Mouse (Mus musculus): ENCODE measurements around the gene Crtac1.

Crtac1 gene

GRCm38 (mm10) chr19:42328160-42328559 lies 103.4 kb downstream of the Crtac1 start:
- DNase-seq (ENCODE audit: low read depth): no peak

DNA sequence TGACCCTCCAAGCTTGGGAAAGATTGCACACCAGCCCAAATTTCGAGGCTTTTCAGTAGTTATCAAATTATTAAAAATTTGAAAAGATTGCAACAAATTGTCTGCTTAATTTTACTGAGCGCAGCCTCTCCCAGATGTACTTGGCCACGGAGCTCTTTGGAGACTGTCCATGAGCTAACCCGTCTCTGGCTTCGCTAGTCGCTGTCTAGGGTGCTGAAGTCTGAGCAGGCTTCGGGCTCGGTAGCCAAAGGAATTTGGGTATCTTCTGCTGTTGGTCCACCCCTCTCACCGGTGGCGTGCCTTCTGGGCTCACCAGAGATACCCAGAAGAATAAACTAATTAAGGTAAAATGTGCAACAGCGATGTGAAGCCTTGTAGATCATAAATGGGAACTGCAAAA lies 105.7 kb downstream of the Crtac1 start:
- DNase-seq (ENCODE audit: low read depth): peak; percentile 17

DNA sequence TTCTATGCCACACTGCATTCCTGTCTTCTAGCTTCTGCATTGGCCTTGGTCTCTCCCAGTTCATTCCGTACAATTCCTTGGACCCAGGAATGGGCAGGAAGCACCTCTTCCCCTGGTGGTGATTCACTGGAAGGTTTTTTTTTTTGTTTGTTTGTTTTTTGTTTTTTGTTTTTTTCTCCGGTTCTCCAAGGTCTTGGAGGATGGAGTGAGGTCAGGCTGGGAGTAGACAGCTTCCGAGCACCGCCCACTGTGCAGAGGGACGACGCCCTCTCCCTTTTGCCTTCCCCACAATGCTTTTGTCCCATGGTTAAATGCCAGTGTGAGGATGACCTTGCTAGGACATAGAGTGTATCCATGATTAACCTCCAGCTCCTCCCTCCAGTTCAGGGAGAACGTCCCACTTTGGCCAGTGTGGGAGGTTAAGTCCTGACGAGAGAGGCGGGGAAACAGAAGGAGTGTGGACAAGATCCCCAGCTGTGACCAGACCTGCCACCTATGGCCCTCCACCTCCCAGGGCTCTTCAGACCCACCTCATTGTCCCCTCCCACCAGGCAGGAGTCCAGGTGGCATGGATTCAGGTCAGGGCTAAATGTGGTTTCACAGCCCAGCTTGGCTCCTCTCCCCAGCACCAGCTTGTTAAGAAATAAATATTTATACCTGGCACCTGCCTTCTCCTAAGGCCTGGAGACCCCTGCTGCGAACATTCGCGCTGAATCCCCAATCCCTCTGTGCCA lies 109.1 kb downstream of the Crtac1 start:
- DNase-seq (ENCODE audit: low read depth): no peak

DNA sequence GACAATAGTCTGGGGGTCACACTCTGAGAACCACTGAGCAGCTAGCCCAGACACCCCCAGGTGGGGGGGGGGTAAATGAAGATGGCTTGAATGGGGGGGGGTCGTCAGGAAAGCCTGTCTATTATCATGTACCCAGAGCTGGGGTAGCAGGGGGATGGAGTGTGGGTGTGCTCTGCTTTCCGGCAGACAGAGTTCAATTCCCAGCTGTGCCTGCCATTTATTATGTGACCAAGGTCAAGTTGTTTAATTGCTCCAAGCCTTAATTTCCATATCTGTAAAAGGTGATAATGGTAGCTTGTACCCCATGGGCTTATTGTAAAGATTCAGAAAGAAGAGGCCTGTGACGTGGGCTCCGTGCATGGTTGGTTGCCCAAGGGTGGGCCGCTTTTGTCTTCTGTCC lies 109.6 kb downstream of the Crtac1 start:
- no peak for DNase-seq (ENCODE audit: low read depth)

- DNase-seq (ENCODE audit: low read depth): no peak
These were observed 113.7 kb downstream of the Crtac1 start for GRCm38 (mm10) chr19:42317648-42318425.

GRCm38 (mm10) chr19:42316998-42317397 lies 114.6 kb downstream of the Crtac1 start:
- no peak for DNase-seq (ENCODE audit: low read depth)

DNA sequence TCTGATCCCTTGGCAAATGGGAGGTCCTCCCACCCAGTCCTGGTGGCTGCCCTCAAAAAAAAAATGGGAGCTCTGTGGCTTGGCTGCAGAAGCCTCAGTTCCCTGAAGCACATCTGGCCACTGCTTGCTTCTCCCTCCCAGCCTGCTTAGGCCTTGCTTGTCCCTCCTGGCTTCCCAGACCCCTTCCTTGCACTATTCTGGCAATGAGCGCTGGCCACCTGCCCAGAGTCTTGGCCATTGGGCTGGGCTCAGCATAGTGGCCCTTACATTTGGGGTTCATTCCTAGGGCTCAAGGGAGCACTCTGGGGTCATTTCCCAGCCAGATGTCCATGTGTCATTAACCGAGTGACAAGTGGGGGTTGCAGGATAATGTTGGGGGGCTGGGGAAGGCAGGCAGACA lies 115.1 kb downstream of the Crtac1 start:
- no peak for DNase-seq (ENCODE audit: low read depth)

DNA sequence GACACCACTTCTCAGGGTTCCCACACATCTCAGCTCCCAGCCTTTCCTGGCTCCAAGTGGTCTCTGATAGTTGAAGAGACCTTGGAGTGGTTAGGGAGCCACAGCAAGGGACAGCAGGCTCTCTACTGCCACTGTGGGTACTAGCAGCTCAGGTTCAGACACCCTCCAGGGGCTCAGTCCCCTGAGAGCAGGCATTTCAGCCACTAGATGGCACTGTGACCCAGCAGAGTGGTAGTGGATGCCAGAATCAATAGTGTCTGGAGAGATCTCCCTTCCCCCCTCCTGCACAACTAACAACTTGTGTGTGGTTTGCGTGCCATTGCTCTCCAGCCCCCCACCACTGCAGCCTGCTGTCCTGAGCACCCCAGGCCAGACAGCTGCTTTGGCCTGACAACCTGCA lies 115.7 kb downstream of the Crtac1 start:
- peak; percentile 16 for DNase-seq (ENCODE audit: low read depth)

- no peak for DNase-seq (ENCODE audit: low read depth)
These were observed 116.4 kb downstream of the Crtac1 start for GRCm38 (mm10) chr19:42315070-42315679.

- DNase-seq (ENCODE audit: low read depth): no peak
These were observed 119.4 kb downstream of the Crtac1 start for GRCm38 (mm10) chr19:42312191-42312590.

DNA sequence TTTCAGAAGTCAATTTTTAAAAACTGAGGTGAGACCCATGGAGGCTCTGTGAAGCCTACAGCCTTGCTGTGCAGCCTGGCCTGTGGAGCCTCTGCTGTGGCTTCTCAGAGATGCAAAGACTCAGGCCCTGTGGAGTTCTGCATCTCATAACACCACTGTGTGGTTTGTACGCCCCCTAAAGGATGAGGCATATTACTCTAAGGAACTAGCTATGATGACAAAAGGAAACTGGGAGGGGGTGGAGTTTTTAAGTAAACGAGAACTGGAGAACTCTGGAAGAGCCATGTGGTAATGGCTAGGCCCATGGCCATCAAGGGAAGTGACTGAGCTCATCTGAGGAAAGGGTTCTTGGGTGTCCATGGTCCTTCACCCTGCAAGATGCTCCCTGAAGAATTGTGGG lies 120.3 kb downstream of the Crtac1 start:
- no peak for DNase-seq (ENCODE audit: low read depth)

- DNase-seq (ENCODE audit: low read depth): no peak
These were observed 122.7 kb downstream of the Crtac1 start for GRCm38 (mm10) chr19:42308931-42309330.

- no peak for DNase-seq (ENCODE audit: low read depth)
These were observed 124.6 kb downstream of the Crtac1 start for GRCm38 (mm10) chr19:42307019-42307418.

DNA sequence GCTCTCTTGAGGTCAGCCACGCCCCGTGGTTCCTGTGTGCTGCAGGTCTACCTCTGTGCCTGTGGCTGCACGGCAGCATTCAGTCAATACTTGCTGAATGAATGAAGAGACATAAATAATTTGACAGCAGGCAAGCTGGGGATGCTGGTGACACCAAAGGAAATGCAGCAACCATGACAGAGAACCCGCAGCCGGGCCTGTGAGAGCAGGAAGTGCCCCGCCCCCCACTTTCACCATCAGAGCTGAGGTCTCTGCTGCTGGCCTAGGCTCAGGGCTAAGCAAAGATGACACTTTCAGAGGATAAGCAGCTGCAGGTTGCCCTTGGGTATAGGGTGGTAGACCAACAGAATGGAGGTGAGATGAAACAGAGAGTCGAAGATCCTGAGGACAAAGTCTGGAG lies 125.4 kb downstream of the Crtac1 start:
- no peak for DNase-seq (ENCODE audit: low read depth)

DNA sequence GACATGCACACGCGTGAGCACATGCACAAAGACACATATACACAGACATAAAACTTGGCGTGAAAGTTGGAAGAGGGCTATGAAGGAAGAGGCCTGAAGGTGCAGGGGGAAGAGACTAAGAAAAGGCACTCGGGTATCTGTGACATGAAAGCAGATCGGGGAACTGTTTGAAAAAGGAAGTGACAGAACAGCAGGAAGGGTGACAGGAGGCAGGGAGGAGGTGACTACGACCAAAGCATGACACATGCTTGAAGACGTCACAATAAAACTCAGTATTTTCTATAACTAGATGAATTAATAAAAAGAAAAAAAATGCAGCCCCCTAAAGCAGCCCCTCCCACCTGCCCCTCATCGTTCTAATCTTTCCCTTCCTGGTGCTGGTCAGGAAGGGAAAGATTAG lies 125.8 kb downstream of the Crtac1 start:
- DNase-seq (ENCODE audit: low read depth): no peak

GRCm38 (mm10) chr19:42304506-42304905 lies 127.1 kb downstream of the Crtac1 start:
- no peak for DNase-seq (ENCODE audit: low read depth)

GRCm38 (mm10) chr19:42303210-42303813 lies 128.3 kb downstream of the Crtac1 start:
- DNase-seq (ENCODE audit: low read depth): no peak

DNA sequence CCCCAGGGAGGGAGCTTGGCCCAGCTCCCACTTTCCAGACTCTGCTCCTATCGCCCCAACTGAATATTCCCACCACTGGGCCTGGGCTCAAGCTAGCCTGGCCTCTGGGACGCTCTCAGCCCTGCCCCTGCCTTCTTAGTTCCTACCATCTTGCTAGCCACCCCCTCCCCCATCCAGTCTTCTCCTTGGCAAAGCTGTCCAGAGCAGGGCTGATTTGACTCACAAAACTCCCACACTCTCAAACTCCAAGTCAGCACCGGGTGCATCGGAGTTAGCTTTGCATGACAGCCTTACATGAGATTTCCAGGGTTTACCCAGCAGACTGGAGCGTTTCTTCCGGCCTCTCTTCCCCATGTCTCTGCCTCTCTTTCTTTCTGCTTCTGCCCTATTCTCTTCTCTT lies 138.4 kb downstream of the Crtac1 start:
- no peak for DNase-seq (ENCODE audit: low read depth)

DNA sequence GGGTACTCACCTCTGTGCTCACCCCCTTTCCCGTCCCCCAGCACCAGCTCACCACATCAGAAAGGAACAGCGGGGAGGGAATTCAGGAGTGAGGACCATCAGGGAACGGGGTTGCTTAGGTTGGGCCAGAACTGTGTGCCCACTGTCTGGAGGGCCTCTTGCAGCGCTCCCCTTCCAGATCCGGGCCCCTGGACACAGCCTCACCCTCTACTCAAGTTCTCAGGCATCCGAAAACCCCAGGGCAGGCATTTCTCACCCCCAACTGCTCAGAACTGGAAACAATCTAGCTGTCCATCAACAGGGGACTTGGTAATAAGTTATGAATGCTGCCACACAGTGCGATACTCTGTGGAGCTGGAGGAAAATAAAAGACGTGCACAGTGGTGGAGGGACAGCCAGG lies 139.5 kb downstream of the Crtac1 start:
- DNase-seq (ENCODE audit: low read depth): no peak

- DNase-seq (ENCODE audit: low read depth): no peak
These were observed 140.5 kb downstream of the Crtac1 start for GRCm38 (mm10) chr19:42290954-42291661.

DNA sequence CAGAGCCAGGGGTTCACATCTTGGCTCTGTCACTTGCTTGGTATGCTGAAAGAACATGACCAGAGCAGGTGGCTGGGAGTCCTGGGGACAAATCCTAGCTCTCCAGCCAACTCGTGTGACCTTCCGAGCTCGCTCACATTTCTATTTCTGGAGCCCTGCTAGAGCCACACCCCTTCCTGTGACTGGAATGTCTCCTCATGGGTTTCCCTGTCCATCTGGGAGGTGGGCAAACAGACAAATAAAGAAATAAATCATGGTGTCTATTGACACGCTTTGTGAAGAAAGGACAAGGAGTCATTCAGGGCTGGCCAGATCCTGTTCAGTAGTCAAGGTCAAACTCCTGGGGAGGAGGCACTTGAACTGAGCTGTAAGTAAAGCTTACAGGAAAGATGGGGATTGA lies 143.2 kb downstream of the Crtac1 start:
- DNase-seq (ENCODE audit: low read depth): no peak

DNA sequence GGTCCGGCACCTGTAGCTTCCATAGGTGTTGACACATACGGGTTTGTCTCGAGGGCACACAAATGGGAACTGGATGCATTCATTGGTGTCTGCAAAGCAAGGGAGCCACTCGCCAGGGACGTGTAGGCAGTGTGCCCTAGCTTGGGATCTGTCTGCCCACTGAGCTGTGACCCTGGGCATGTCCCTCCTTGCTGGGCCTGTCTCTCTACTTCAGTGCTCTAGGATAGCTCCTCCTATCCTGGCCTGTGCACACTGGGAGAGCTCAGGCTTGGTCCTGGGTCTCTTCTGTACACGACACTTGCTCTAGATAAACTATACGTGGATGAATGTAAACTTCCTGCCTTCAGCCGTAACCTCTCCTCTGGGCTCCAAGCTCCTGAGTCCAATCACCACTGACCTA lies 147.4 kb downstream of the Crtac1 start:
- no peak for DNase-seq (ENCODE audit: low read depth)

Measured in c-Kit-positive CD71-positive TER-119-negative erythroid progenitor cells, embryonic 14.5 days (primary cell).